Mouse (Mus musculus): Measurements from ENCODE around the gene Clec2i. TPM values are rescaled to one million over a fixed set of nuclear protein-coding genes. Genes with fewer than 3 reads are reported as not detected.

Clec2i gene
- total RNA-seq, 1 experiment from 2014 or later = 160 TPM

GRCm38 (mm10) chr6:128941646-128942421, 54.4 kb downstream of the Clec2i start:
- ATAC-seq (replicated peaks; ENCODE audit: insufficient number of reproducible peaks, low FRiP score, low TSS enrichment, poor library complexity, severe bottlenecking) = 0 out of 2 replicates have a peak, but pooled peaks have one; percentile 22

GRCm38 (mm10) chr6:128945564-128945963, 58.2 kb downstream of the Clec2i start:
- ATAC-seq (replicated peaks; ENCODE audit: insufficient number of reproducible peaks, low FRiP score, low TSS enrichment, poor library complexity, severe bottlenecking) = no peak

Other genes starting within 250 kb of the Clec2i start
- gene Clec2h, start 225.2 kb upstream of the Clec2i start, total RNA-seq (2017) = not detected in 3 replicates
- gene Klrb1, start 164.5 kb upstream of the Clec2i start, total RNA-seq (2017) = 8.4 to 20.4 TPM in 2 of 3 replicates, not detected in the other
- gene Klrb1c, start 98.4 kb upstream of the Clec2i start, total RNA-seq (2017) = 160 to 719 TPM (median 207 TPM) in 3 replicates
- 0.57 TPM in 1 of 3 replicates, not detected in the others for gene Gm44511, start 61.3 kb upstream of the Clec2i start, total RNA-seq (2017)
- 99.8 to 219 TPM (median 100 TPM) in 3 replicates for gene Klrb1b, start 61.3 kb upstream of the Clec2i start, total RNA-seq (2017)
- gene BC035044, start 3.5 kb downstream of the Clec2i start, total RNA-seq (2017) = 29.0 to 64.0 TPM (median 51.6 TPM) in 3 replicates
- 1.0 to 5.3 TPM in 2 of 3 replicates, not detected in the other for gene Clec2g, start 46.8 kb downstream of the Clec2i start, total RNA-seq (2017)
- 14.0 to 119 TPM (median 27.1 TPM) in 3 replicates for gene Klrb1f, start 158.3 kb downstream of the Clec2i start, total RNA-seq (2017)
- 0.29 TPM in 1 of 3 replicates, not detected in the others for gene Clec2e, start 213.3 kb downstream of the Clec2i start, total RNA-seq (2017)